Mouse (Mus musculus) embryo, embryonic 10.5 days (tissue): ENCODE measurements around the gene C4bp.
"Not testable (repeated sequence)": the region's sequence is repeated elsewhere in the genome, so short reads cannot be mapped to it uniquely, and the experiment has no call there.

Experiments used
- DNase-seq: peaks from one replicate; pipeline ENCODE4 v3.0.0-alpha.2; 2015; ENCODE audit warnings: low spot score

The C4bp gene

GRCm38 (mm10) chr1:130661454-130661853, at the start of gene C4bp:
Gene C4bp, minus strand, starts transcription at chr1:130661632.
- no peak for DNase-seq

GRCm38 (mm10) chr1:130710283-130711080, 49.0 kb upstream of the C4bp start:
- DNase-seq, result no peak

GRCm38 (mm10) chr1:130703613-130704012, 42.2 kb upstream of the C4bp start:
- no peak for DNase-seq

- DNase-seq, result no peak
Observed at GRCm38 (mm10) chr1:130701976-130702375, 40.5 kb upstream of the C4bp start.

- no peak for DNase-seq
Observed at GRCm38 (mm10) chr1:130699937-130700633, 38.7 kb upstream of the C4bp start.

GRCm38 (mm10) chr1:130698601-130699000, 37.2 kb upstream of the C4bp start:
- no peak for DNase-seq

GRCm38 (mm10) chr1:130683905-130684304, 22.5 kb upstream of the C4bp start:
- DNase-seq, result no peak

GRCm38 (mm10) chr1:130681656-130682413, 20.4 kb upstream of the C4bp start:
- no peak for DNase-seq

- no peak for DNase-seq
Observed at GRCm38 (mm10) chr1:130681075-130681474, 19.6 kb upstream of the C4bp start.

GRCm38 (mm10) chr1:130678551-130678950, 17.1 kb upstream of the C4bp start:
- DNase-seq, result no peak

GRCm38 (mm10) chr1:130663576-130663975, 2.1 kb upstream of the C4bp start:
- DNase-seq, result not testable (repeated sequence)

GRCm38 (mm10) chr1:130659641-130660040, 1.8 kb downstream of the C4bp start:
- DNase-seq, result not testable (repeated sequence)

GRCm38 (mm10) chr1:130644103-130644502, 17.3 kb downstream of the C4bp start:
- DNase-seq, result no peak

- no peak for DNase-seq
Observed at GRCm38 (mm10) chr1:130640967-130641366, 20.5 kb downstream of the C4bp start.

- peak; percentile 81 for DNase-seq
Observed at GRCm38 (mm10) chr1:130633761-130634410, 27.5 kb downstream of the C4bp start.

- no peak for DNase-seq
Observed at GRCm38 (mm10) chr1:130633316-130633715, 28.1 kb downstream of the C4bp start.

GRCm38 (mm10) chr1:130629521-130629920, 31.9 kb downstream of the C4bp start, which contains the start of gene Zp3r:
Gene Zp3r, minus strand, starts transcription at chr1:130629621.
- DNase-seq, result no peak

GRCm38 (mm10) chr1:130596291-130596690, 65.1 kb downstream of the C4bp start:
- no peak for DNase-seq

GRCm38 (mm10) chr1:130588659-130589058, 72.8 kb downstream of the C4bp start:
- DNase-seq, result no peak
